Mouse (Mus musculus) E14TG2a.4 (cell line): Measurements from ENCODE around the gene Pak6.

Experiments
- CTCF ChIP-seq: conservative IDR thresholded peaks from 2 replicates; pipeline ENCODE4 v1.5.1; 2014; ENCODE audit warnings: low read length
- NANOG ChIP-seq: IDR thresholded peaks from 2 replicates; pipeline ENCODE4 v1.6.1; 2014; ENCODE audit warnings: borderline replicate concordance, low read length, mixed read lengths
- POU5F1 ChIP-seq: IDR thresholded peaks from 2 replicates; pipeline ENCODE4 v1.6.1; 2014; ENCODE audit warnings: low read length, borderline replicate concordance

- TF ChIP-seq CTCF (no peak), NANOG (no peak), POU5F1 (no peak)
Observed at GRCm38 (mm10) chr2:118682544-118683260, 19.6 kb downstream of the Pak6 start.
